Mouse (Mus musculus) lung, adult 2 months (tissue): ENCODE results near the gene Hoxb6.

Source experiments
- CTCF ChIP-seq: fragments of 200-500 bp; IDR thresholded peaks from 2 replicates; pipeline ENCODE4 v1.5.1; 2011; ENCODE audit warnings: mild to moderate bottlenecking, low read length, control low read depth; ENCODE audit not compliant: insufficient read depth
- POLR2A ChIP-seq: fragments of 200-500 bp; IDR thresholded peaks from 2 replicates; pipeline ENCODE4 v1.6.1; 2011; ENCODE audit warnings: low read depth, mild to moderate bottlenecking, control low read depth, low read length, borderline replicate concordance; ENCODE audit errors: extremely low read depth

GRCm38 (mm10) chr11:96268031-96268745, 24.1 kb upstream of the Hoxb6 start:
- TF ChIP-seq CTCF (no peak), POLR2A (no peak)
